Mouse (Mus musculus) embryonic facial prominence, embryonic 14.5 days (tissue): Measurements from ENCODE around the gene Tmem179b. TPM values are rescaled to one million over a fixed set of nuclear protein-coding genes. Genes with fewer than 3 reads are reported as not detected.

ENCODE experiments used
- ATAC-seq: fragments of 200-750 bp; cut with Nextera tagmentation; 2 replicates; pipeline ENCODE4 v1.8.0; 2017; ENCODE audit warnings: low read depth, moderate number of reproducible peaks, moderate TSS enrichment
- DNase-seq: peaks from one replicate; pipeline ENCODE4 v3.0.0-alpha.2; 2015; ENCODE audit warnings: low spot score
- H3K27ac ChIP-seq: fragments of 300-500 bp; sonication (generic); replicated peaks from 2 replicates; pipeline ENCODE4 v1.5.1; 2014; ENCODE audit warnings: low read depth, mild to moderate bottlenecking, low read length, moderate library complexity
- H3K27me3 ChIP-seq: fragments of 300-500 bp; sonication (generic); replicated peaks from 2 replicates; pipeline ENCODE4 v1.6.1; 2014; ENCODE audit warnings: low read length; ENCODE audit not compliant: control insufficient read depth, insufficient read depth
- H3K36me3 ChIP-seq: fragments of 300-500 bp; sonication (generic); 2 replicates; pipeline ENCODE4 v1.6.1; 2014; ENCODE audit warnings: low read length, mixed read lengths; ENCODE audit not compliant: control insufficient read depth, insufficient read depth
- H3K4me1 ChIP-seq: fragments of 300-500 bp; sonication (generic); 2 replicates; pipeline ENCODE4 v1.6.1; 2014; ENCODE audit warnings: antibody characterized with exemption, low read length; ENCODE audit not compliant: control insufficient read depth, insufficient read depth
- H3K4me2 ChIP-seq: fragments of 300-500 bp; sonication (generic); 2 replicates; pipeline ENCODE4 v1.6.1; 2014; ENCODE audit warnings: low read depth, mild to moderate bottlenecking, low read length, moderate library complexity, mixed read lengths
- H3K4me3 ChIP-seq: fragments of 300-500 bp; sonication (generic); 2 replicates; pipeline ENCODE4 v1.5.1; 2014; ENCODE audit warnings: low read depth, mild to moderate bottlenecking, low read length
- H3K9ac ChIP-seq: fragments of 300-500 bp; sonication (generic); 2 replicates; pipeline ENCODE4 v1.6.1; 2014; ENCODE audit warnings: low read depth, mild to moderate bottlenecking, low read length, moderate library complexity, mixed read lengths
- H3K9me3 ChIP-seq: fragments of 300-500 bp; sonication (generic); 2 replicates; pipeline ENCODE4 v1.6.1; 2016; ENCODE audit warnings: low read length; ENCODE audit not compliant: control insufficient read depth
- WGBS: fragments of 180-500 bp; shearing (Covaris S2); extraction: QIAGEN DNeasy Blood & Tissue Kit; methylation state at CpG from one replicate; pipeline ENCODE4 v1.1.7; 2014; 5-methylcytosine and 5-hydroxymethylcytosine counted together
- polyA plus RNA-seq: library from polyadenylated mRNA; unstranded; fragments of >200 nt; fragmentation: Nextera tagmentation; extraction: Ambion mirVana; gene quantifications from 2 replicates; pipeline ENCODE4 v1.2.1, GENCODE M21; 2014

The Tmem179b gene
- polyA plus RNA-seq, 1 experiment from 2014 or later: 90.3 TPM

- no peak overlapping the region for H3K27ac ChIP-seq
- ATAC-seq: no peak
- H3K9ac ChIP-seq: no peak overlapping the region
Measured at GRCm38 (mm10) chr19:8790171-8790570, 15.9 kb upstream of the Tmem179b start.

GRCm38 (mm10) chr19:8789171-8789570 lies 14.9 kb upstream of the Tmem179b start:
- ATAC-seq: no peak
- peaks cover 3% of the 10 kb centered on the region; the same call in 1 of the 2 replicates for H3K4me1 ChIP-seq
- 42% methylated on average over 1 of the region's 1 CpGs for whole genome bisulfite sequencing
- no peaks in the 10 kb centered on the region for H3K27me3 ChIP-seq
- no peak overlapping the region for H3K4me3 ChIP-seq
- H3K4me2 ChIP-seq: no peak overlapping the region
- H3K9me3 ChIP-seq: 0 out of 2 replicates have a peak, but pooled peaks cover 2% of the 10 kb centered on the region
- H3K9ac ChIP-seq: no peak overlapping the region
- no peak for DNase-seq
- no peak overlapping the region for H3K27ac ChIP-seq
- H3K36me3 ChIP-seq: peaks cover 20% of the 10 kb centered on the region

More at GRCm38 (mm10) chr19:8790171-8790570, 15.9 kb upstream of the Tmem179b start:
- Histone ChIP-seq H3K36me3 (peaks cover 30% of the 10 kb centered on the region), H3K9me3 (0 out of 2 replicates have a peak, but pooled peaks cover 2% of the 10 kb centered on the region), H3K4me2 (no peak overlapping the region), H3K27me3 (no peaks in the 10 kb centered on the region), H3K4me1 (peaks cover 3% of the 10 kb centered on the region; the same call in 1 of the 2 replicates), H3K4me3 (no peak overlapping the region)
- DNase-seq: no peak
- WGBS: 83% methylated on average over 7 of the region's 7 CpGs

- H3K4me2 ChIP-seq: no peak overlapping the region
- no peak for DNase-seq
- H3K27ac ChIP-seq: no peak overlapping the region
- no peaks in the 10 kb centered on the region for H3K27me3 ChIP-seq
- no peak overlapping the region for H3K4me3 ChIP-seq
- no peak overlapping the region for H3K9ac ChIP-seq
- H3K36me3 ChIP-seq: peaks cover 15% of the 10 kb centered on the region
- H3K4me1 ChIP-seq: peaks cover 3% of the 10 kb centered on the region; the same call in 1 of the 2 replicates
- no peak for ATAC-seq
- 0 out of 2 replicates have a peak, but pooled peaks cover 2% of the 10 kb centered on the region for H3K9me3 ChIP-seq
- 21% methylated on average over 3 of the region's 3 CpGs for WGBS
Measured at GRCm38 (mm10) chr19:8788521-8788920, 14.3 kb upstream of the Tmem179b start.

- H3K4me2 ChIP-seq: peak within 1 kb of the TSS; percentile 82
- no peaks in the 10 kb centered on the region for H3K27me3 ChIP-seq
- peak within 1 kb of the TSS; percentile 65 for H3K4me3 ChIP-seq
- H3K36me3 ChIP-seq: peaks cover 24% of the 10 kb centered on the region
- H3K4me1 ChIP-seq: peaks cover 3% of the 10 kb centered on the region; the same call in 1 of the 2 replicates
- peak within 1 kb of the TSS; percentile 76 for H3K27ac ChIP-seq
- peak; percentile 100 for ATAC-seq
- H3K9me3 ChIP-seq: no peaks in the 10 kb centered on the region
- under 1% methylated on average over 28 of the region's 32 CpGs for WGBS
- H3K9ac ChIP-seq: peak within 1 kb of the TSS; percentile 75
- DNase-seq: peak; percentile 98
Measured at GRCm38 (mm10) chr19:8786008-8786781, 11.9 kb upstream of the Tmem179b start, which contains the start of gene Taf6l. Gene Taf6l, minus strand, starts transcription at chr19:8786417.

GRCm38 (mm10) chr19:8774951-8775421 lies 719 bp upstream of the Tmem179b start:
- peak overlapping the region; percentile 95 for H3K4me2 ChIP-seq
- ATAC-seq (no peak; the same call in 1 of the 2 replicates), DNase-seq (no peak)
- H3K4me3 ChIP-seq: peak overlapping the region; percentile 60
- peak overlapping the region; percentile 82 for H3K9ac ChIP-seq
- H3K9me3 ChIP-seq: no peaks in the 10 kb centered on the region
- WGBS: 4% methylated on average over 19 of the region's 20 CpGs
- H3K27me3 ChIP-seq: no peaks in the 10 kb centered on the region
- peaks cover 20% of the 10 kb centered on the region for H3K4me1 ChIP-seq
- H3K27ac ChIP-seq: peak overlapping the region; percentile 99
- H3K36me3 ChIP-seq: peaks cover 38% of the 10 kb centered on the region

GRCm38 (mm10) chr19:8773409-8773808 lies 858 bp downstream of the Tmem179b start:
- 56% methylated on average over 6 of the region's 6 CpGs for WGBS
- no peak for DNase-seq
- H3K27ac ChIP-seq: peak overlapping the region; percentile 99

GRCm38 (mm10) chr19:8772996-8773395 lies 1.3 kb downstream of the Tmem179b start:
- H3K27ac ChIP-seq: peak overlapping the region; percentile 99; the same call in 1 of the 2 replicates
- WGBS: 84% methylated on average over 5 of the region's 5 CpGs
- peaks cover 20% of the 10 kb centered on the region for H3K4me1 ChIP-seq
- peaks cover 44% of the 10 kb centered on the region for H3K36me3 ChIP-seq
- H3K9ac ChIP-seq: peak overlapping the region; percentile 82; the same call in 1 of the 2 replicates
- DNase-seq (no peak), ATAC-seq (no peak)
- H3K9me3 ChIP-seq: no peaks in the 10 kb centered on the region
- H3K27me3 ChIP-seq: no peaks in the 10 kb centered on the region
- H3K4me2 ChIP-seq: peak overlapping the region; percentile 95
- H3K4me3 ChIP-seq: peak overlapping the region; percentile 60

More at GRCm38 (mm10) chr19:8773409-8773808, 858 bp downstream of the Tmem179b start:
- Histone ChIP-seq H3K4me2 (peak overlapping the region; percentile 95), H3K9me3 (no peaks in the 10 kb centered on the region), H3K4me1 (peaks cover 20% of the 10 kb centered on the region), H3K36me3 (peaks cover 44% of the 10 kb centered on the region), H3K9ac (peak overlapping the region; percentile 82), H3K4me3 (peak overlapping the region; percentile 60), H3K27me3 (no peaks in the 10 kb centered on the region)
- no peak for ATAC-seq

DNA sequence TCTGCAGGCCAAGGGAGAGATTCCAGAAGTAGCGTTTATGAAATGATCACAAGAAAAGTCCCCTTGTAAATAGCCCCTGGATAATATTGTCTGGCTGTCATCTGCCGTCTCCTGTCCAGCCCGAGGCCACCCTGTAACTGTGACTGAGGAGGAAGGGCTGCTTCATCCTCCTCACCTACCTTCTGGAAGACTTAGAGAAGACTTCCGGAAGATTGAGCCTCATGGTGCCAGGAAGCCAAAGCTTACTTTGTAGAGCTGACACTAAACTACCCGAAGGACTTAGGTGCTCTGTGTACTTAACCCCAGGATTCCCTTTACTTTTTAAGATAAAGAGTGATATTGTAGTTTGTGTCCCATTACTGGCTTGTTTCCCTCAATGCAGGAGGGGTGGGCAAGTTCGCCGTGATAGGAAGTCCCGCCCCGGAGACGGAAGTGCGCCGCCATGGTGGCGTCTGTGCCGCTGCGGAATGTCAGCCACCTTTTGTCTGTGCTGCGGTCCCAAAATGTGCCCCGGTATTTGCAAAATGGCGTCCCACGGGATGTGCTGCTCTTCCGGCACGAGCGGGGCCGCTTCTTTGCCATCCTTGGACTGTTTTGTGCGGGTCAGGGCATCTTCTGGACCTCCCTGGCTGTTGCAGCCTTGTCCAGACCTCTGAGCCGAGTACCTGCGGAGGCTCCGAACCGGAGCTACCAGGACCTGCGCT lies 3.5 kb downstream of the Tmem179b start, which contains the start of gene Tmem223:
Gene Tmem223, plus strand, starts transcription at position 430 of the 704 bp plus-strand sequence.
- Histone ChIP-seq H3K4me3 (peak within 1 kb of the TSS; percentile 70), H3K4me1 (peaks cover 20% of the 10 kb centered on the region), H3K4me2 (peak within 1 kb of the TSS; percentile 80), H3K9ac (peak within 1 kb of the TSS; percentile 93), H3K27me3 (no peaks in the 10 kb centered on the region), H3K9me3 (peaks cover under 1% of the 10 kb centered on the region; the same call in 1 of the 2 replicates), H3K36me3 (peaks cover 66% of the 10 kb centered on the region), H3K27ac (peak within 1 kb of the TSS; percentile 89)
- peak; percentile 58 for ATAC-seq
- WGBS: 19% methylated on average over 24 of the region's 29 CpGs
- peak; percentile 82 for DNase-seq
